Mouse (Mus musculus): ENCODE measurements around the gene Rap1b. TPM values are rescaled to one million over a fixed set of nuclear protein-coding genes. Genes with fewer than 3 reads are reported as not detected.

Gene Rap1b
- polyA plus RNA-seq, 1 experiment from 2014 or later, result 181 TPM

GRCm38 (mm10) chr10:117778951-117779350 lies 66.9 kb downstream of the Rap1b start:
- no peaks in the 10 kb centered on the region for H3K27me3 ChIP-seq (ENCODE audit: control insufficient read depth, insufficient read depth, low read length)
- no peak overlapping the region for H3K4me3 ChIP-seq (replicated peaks; ENCODE audit: low read length)
- DNase-seq (ENCODE audit: low spot score) (no peak), ATAC-seq (ENCODE audit: low FRiP score) (no peak)
- H3K4me1 ChIP-seq (replicated peaks; ENCODE audit: control insufficient read depth, insufficient read depth, low read length), result no peaks in the 10 kb centered on the region
- WGBS, result 93% methylated on average over 4 of the region's 4 CpGs
- H3K27ac ChIP-seq, result no peak overlapping the region
- H3K9ac ChIP-seq, result no peak overlapping the region
- H3K9me3 ChIP-seq (ENCODE audit: control insufficient read depth, low read length), result no peaks in the 10 kb centered on the region
- H3K4me2 ChIP-seq (replicated peaks), result no peak overlapping the region
- peaks cover 87% of the 10 kb centered on the region for H3K36me3 ChIP-seq (replicated peaks; ENCODE audit: control insufficient read depth, insufficient read depth)

DNA sequence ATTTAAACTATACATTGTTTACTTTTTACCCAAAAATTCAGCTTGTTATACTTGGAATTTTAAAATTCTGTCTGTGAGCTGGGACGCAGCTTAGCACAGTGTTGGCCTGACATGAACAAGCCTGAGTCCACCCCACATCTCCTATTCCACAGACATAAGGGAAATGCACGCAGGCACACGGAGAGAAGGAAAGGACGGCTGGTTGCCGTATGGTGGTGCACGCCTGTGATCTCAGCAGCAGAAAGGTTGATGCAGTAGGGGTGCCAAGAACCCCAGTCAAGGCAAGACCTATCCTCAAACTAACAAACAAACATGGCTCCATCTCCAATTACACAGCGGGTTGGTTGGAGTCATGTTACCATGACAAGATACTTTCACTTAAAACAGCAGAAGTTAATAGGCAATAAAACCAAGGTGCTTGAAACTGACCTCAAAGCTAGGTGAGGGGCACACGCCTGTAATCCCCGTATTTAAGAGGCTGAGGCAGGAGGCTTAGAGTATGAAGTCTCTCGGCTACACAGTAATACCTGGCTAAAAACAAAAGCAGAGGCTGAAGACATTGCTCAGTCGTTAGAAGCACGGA lies 67.4 kb downstream of the Rap1b start:
- DNase-seq (ENCODE audit: low spot score) (no peak), ATAC-seq (ENCODE audit: low FRiP score) (no peak)
- H3K9me3 ChIP-seq (ENCODE audit: control insufficient read depth, low read length), result no peaks in the 10 kb centered on the region
- WGBS, result 97% methylated on average over 12 of the region's 12 CpGs
- no peaks in the 10 kb centered on the region for H3K4me1 ChIP-seq (replicated peaks; ENCODE audit: control insufficient read depth, insufficient read depth, low read length)
- H3K27me3 ChIP-seq (ENCODE audit: control insufficient read depth, insufficient read depth, low read length), result no peaks in the 10 kb centered on the region
- H3K36me3 ChIP-seq (replicated peaks; ENCODE audit: control insufficient read depth, insufficient read depth), result peaks cover 87% of the 10 kb centered on the region
- no peak overlapping the region for H3K9ac ChIP-seq
- H3K27ac ChIP-seq, result no peak overlapping the region
- no peak overlapping the region for H3K4me2 ChIP-seq (replicated peaks)
- H3K4me3 ChIP-seq (replicated peaks; ENCODE audit: low read length), result no peak overlapping the region

DNA sequence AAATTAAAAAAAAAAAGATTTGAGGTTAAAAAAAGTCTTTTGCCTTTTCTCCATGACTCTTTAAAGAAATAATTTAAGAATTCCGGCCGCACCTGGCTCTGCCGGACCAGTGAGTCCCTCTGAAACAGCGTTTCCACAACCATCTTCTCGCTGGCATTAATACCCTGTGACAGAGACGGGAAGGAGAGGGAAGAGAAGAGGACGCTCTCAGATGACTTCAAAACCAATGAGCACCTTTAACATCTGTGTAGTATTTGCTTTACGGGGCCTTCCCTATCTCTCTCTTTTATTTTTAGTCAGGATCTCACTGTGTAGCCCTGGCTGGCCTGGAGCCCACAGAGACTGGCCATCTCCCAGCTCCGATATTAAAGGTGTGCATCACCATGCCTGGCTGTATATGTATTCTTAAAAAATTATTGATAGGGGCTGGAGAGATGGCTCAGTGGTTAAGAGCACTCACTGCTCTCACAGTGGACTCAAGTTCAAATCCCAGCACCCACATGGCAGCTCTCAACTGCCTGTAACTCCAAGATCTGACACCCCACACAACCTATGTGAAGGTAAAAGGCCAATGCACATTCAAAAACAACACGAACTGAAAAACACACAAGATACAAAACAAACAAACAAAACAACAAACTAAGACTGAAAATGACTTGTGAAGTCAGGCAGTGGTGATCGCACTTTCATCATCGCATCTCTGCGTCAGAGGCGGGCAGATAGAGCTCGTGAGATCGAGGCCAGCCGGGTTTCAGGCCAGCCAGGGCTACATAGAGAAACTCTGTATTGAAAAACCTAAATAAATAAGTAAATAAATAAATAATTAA lies 68.1 kb downstream of the Rap1b start:
- Histone ChIP-seq H3K4me2 (replicated peaks) (no peak overlapping the region), H3K27ac (no peak overlapping the region), H3K4me1 (replicated peaks; ENCODE audit: control insufficient read depth, insufficient read depth, low read length) (no peaks in the 10 kb centered on the region), H3K36me3 (replicated peaks; ENCODE audit: control insufficient read depth, insufficient read depth) (peaks cover 89% of the 10 kb centered on the region), H3K27me3 (ENCODE audit: control insufficient read depth, insufficient read depth, low read length) (no peaks in the 10 kb centered on the region), H3K9me3 (ENCODE audit: control insufficient read depth, low read length) (no peaks in the 10 kb centered on the region), H3K9ac (no peak overlapping the region), H3K4me3 (replicated peaks; ENCODE audit: low read length) (no peak overlapping the region)
- ATAC-seq (ENCODE audit: low FRiP score) (no peak), DNase-seq (ENCODE audit: low spot score) (no peak)
- 96% methylated on average over 17 of the region's 17 CpGs for WGBS

DNA sequence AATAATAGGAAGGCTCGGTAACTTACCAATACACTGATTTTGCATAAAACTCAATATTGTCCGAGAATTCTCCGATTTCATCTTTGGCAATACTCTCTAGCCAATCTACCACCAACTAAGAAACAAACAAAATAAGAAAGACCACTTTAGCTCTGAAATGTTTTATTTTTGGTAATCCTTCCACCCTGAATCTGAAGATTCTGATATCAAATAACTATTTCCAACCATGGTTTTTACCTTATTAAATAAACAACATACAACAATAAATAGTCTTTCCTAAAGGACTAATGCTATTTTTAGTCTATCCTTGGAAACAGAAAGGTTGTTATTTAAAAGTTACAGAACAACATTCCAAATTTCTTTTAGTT lies 68.7 kb downstream of the Rap1b start:
- H3K4me2 ChIP-seq (replicated peaks), result no peak overlapping the region
- H3K27ac ChIP-seq, result no peak overlapping the region
- ATAC-seq (ENCODE audit: low FRiP score) (no peak), DNase-seq (ENCODE audit: low spot score) (no peak)
- WGBS, result 98% methylated on average over 3 of the region's 3 CpGs
- no peaks in the 10 kb centered on the region for H3K4me1 ChIP-seq (replicated peaks; ENCODE audit: control insufficient read depth, insufficient read depth, low read length)
- H3K27me3 ChIP-seq (ENCODE audit: control insufficient read depth, insufficient read depth, low read length), result no peaks in the 10 kb centered on the region
- peaks cover 90% of the 10 kb centered on the region for H3K36me3 ChIP-seq (replicated peaks; ENCODE audit: control insufficient read depth, insufficient read depth)
- no peaks in the 10 kb centered on the region for H3K9me3 ChIP-seq (ENCODE audit: control insufficient read depth, low read length)
- no peak overlapping the region for H3K9ac ChIP-seq
- no peak overlapping the region for H3K4me3 ChIP-seq (replicated peaks; ENCODE audit: low read length)

GRCm38 (mm10) chr10:117776281-117777102 lies 69.3 kb downstream of the Rap1b start:
- H3K27ac ChIP-seq, result no peak overlapping the region
- no peaks in the 10 kb centered on the region for H3K4me1 ChIP-seq (replicated peaks; ENCODE audit: control insufficient read depth, insufficient read depth, low read length)
- H3K9me3 ChIP-seq (ENCODE audit: control insufficient read depth, low read length), result no peaks in the 10 kb centered on the region
- no peak for DNase-seq (ENCODE audit: low spot score)
- H3K4me3 ChIP-seq (replicated peaks; ENCODE audit: low read length), result no peak overlapping the region
- no peak for ATAC-seq (ENCODE audit: low FRiP score)
- no peak overlapping the region for H3K4me2 ChIP-seq (replicated peaks)
- no peak overlapping the region for H3K9ac ChIP-seq
- H3K36me3 ChIP-seq (replicated peaks; ENCODE audit: control insufficient read depth, insufficient read depth), result peaks cover 88% of the 10 kb centered on the region
- WGBS, result 95% methylated on average over 12 of the region's 12 CpGs
- no peaks in the 10 kb centered on the region for H3K27me3 ChIP-seq (ENCODE audit: control insufficient read depth, insufficient read depth, low read length)

DNA sequence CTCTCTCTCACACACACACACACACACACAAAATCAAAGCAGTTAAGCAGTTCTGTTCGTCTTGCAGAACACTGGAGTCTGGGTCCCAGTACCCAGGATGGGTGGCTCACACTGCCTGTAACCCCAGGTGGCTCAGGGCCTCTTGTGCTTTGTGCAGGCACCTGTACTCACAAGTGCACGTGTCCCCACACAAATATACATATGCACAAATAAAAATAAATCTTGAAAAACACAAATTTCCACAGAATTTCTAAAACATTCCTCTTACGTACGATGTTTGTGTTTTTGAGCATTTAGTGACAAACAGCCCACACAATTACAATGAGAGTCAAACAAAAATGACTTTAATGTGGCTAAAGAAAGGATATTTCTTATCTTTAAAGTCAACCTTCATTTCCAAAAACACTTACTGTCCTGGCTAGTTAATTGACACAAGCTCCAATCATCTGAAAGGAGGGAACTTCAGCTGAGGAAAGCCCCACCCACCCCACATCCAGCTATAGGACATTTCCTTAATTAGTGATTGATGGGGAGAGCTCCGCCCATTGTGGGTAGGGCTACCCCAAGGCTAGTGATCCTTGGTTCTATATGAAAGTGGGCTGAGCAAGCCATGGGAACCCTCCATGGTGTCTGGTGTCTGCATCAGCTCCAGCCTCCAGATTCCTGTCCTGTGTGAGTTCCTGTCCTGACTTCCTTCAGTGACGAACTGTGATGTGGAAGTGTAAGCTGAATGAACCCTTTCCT lies 70.3 kb downstream of the Rap1b start:
- DNase-seq (ENCODE audit: low spot score) (no peak), ATAC-seq (ENCODE audit: low FRiP score) (no peak)
- Histone ChIP-seq H3K9ac (no peak overlapping the region), H3K36me3 (replicated peaks; ENCODE audit: control insufficient read depth, insufficient read depth) (peaks cover 88% of the 10 kb centered on the region), H3K27ac (no peak overlapping the region), H3K27me3 (ENCODE audit: control insufficient read depth, insufficient read depth, low read length) (no peaks in the 10 kb centered on the region), H3K4me1 (replicated peaks; ENCODE audit: control insufficient read depth, insufficient read depth, low read length) (no peaks in the 10 kb centered on the region), H3K4me3 (replicated peaks; ENCODE audit: low read length) (no peak overlapping the region), H3K9me3 (ENCODE audit: control insufficient read depth, low read length) (no peaks in the 10 kb centered on the region), H3K4me2 (replicated peaks) (no peak overlapping the region)
- WGBS, result 93% methylated on average over 6 of the region's 6 CpGs

GRCm38 (mm10) chr10:117774817-117775120 lies 71.1 kb downstream of the Rap1b start:
- H3K9me3 ChIP-seq (ENCODE audit: control insufficient read depth, low read length), result no peaks in the 10 kb centered on the region
- no peaks in the 10 kb centered on the region for H3K4me1 ChIP-seq (replicated peaks; ENCODE audit: control insufficient read depth, insufficient read depth, low read length)
- H3K9ac ChIP-seq, result no peak overlapping the region
- WGBS, result 100% methylated on average over 1 of the region's 1 CpGs
- H3K36me3 ChIP-seq (replicated peaks; ENCODE audit: control insufficient read depth, insufficient read depth), result peaks cover 90% of the 10 kb centered on the region
- no peak overlapping the region for H3K4me2 ChIP-seq (replicated peaks)
- ATAC-seq (ENCODE audit: low FRiP score) (no peak), DNase-seq (ENCODE audit: low spot score) (no peak)
- no peaks in the 10 kb centered on the region for H3K27me3 ChIP-seq (ENCODE audit: control insufficient read depth, insufficient read depth, low read length)
- no peak overlapping the region for H3K4me3 ChIP-seq (replicated peaks; ENCODE audit: low read length)
- H3K27ac ChIP-seq, result no peak overlapping the region

DNA sequence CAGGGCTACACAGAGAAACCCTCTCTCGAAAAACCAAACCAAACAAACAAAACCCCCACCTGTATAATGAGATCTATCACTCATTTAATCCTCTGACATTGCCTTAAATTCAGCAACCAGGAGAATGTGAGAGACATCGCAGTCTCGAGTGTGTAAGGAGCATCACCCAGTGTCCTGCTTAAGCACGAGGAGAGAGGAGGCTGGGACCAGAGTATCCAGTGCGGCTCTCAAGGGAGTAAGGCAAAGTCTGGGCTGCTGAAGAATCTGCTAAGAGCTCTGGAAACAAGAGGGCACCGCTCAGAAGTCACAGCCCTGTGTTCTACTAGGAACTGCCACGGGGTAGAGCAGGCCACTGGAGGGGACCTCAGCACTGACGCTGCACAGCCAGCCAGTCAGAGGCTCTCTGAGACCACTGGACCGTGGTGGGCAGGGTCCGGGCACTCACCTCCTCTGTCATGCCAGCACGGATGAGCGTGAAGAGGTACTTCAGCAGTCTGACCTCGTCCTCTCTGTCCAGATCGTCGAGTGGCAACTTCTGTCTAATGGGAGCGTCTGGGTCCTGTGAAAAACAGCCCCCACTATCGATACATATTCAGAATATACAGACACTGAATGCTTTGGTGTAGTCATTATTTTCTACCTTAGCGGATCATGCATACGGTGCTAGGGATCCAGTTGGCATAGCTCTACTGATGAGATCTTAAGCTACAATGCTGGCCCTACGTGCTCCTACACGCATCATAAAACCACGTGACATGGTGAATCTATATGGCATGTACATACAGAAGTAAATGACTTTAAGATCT lies 71.6 kb downstream of the Rap1b start:
- no peak overlapping the region for H3K9ac ChIP-seq
- ATAC-seq (ENCODE audit: low FRiP score) (no peak), DNase-seq (ENCODE audit: low spot score) (no peak)
- H3K27me3 ChIP-seq (ENCODE audit: control insufficient read depth, insufficient read depth, low read length), result no peaks in the 10 kb centered on the region
- H3K4me1 ChIP-seq (replicated peaks; ENCODE audit: control insufficient read depth, insufficient read depth, low read length), result no peaks in the 10 kb centered on the region
- 94% methylated on average over 22 of the region's 22 CpGs for WGBS
- H3K4me2 ChIP-seq (replicated peaks), result no peak overlapping the region
- H3K36me3 ChIP-seq (replicated peaks; ENCODE audit: control insufficient read depth, insufficient read depth), result peaks cover 94% of the 10 kb centered on the region
- H3K4me3 ChIP-seq (replicated peaks; ENCODE audit: low read length), result no peak overlapping the region
- no peak overlapping the region for H3K27ac ChIP-seq
- H3K9me3 ChIP-seq (ENCODE audit: control insufficient read depth, low read length), result no peaks in the 10 kb centered on the region

Measured in hindbrain, embryonic 14.5 days (tissue).